Mouse (Mus musculus) bone marrow, adult 2 months (tissue): ENCODE data around the gene Rhag.

Experiments used
- CTCF ChIP-seq: fragments of 200-500 bp; IDR thresholded peaks from 2 replicates; pipeline ENCODE4 v1.5.1; 2011; ENCODE audit warnings: low read length, control low read depth; ENCODE audit not compliant: control insufficient read depth, insufficient read depth
- POLR2A ChIP-seq: fragments of 200-500 bp; IDR thresholded peaks from 2 replicates; pipeline ENCODE4 v1.6.1; 2011; ENCODE audit warnings: low read depth, mild to moderate bottlenecking, control low read depth, low read length, borderline replicate concordance; ENCODE audit not compliant: control insufficient read depth

DNA sequence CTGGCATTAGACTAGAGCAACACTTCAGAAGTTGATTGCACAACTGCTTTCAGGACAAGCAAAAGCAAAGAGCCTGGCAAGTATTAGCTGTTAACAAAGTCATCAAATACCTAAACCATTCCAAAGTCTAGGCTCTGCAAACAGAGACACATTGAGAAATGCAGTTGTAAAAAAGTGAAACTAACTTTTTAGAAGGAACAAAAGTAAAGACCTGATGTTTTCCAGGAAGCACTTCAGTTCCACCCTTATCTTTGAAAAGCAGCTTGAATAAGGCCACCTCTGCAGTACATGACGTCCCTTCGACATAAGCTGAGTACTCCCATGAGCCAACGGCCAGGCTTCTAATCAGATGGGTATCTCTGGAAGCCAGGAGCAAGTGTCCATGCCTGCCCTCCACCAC, 4.4 kb upstream of the Rhag start:
- TF ChIP-seq CTCF, result no peak
- no peak for TF ChIP-seq POLR2A
